In the genomic region with DNA sequence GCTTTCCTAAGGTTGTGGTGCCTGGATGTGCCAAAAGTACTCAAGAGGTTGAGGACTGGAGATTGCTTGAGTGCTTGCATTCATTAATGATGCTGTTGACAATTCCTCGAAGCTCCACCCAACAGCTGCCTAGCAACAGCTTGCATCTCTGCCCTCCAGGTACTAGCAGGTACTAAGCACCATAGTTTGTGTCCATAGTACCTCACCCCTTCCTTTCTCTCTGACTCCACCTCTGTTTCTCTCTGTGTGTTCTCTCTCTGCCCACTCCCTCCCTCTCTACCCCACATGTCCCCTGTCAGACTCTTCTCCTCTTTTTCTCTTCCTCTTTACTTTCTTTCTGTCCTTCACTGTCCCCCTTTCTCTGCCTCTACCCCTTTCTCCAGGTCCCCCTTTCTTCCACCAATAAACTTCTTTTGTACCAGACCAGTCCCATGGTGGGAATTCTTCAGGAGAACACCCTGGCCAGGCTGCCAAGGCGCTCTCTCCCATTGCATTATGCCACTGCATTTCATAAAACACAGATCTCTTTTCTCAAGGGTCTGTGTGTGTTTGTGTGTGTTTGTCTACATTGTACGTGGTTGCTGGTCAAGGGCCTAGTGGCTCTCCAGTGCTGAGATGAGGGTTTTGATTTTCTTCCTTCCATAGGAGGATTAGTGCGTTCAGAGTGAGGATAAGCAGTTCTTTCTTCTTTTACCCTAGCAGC, we compare ENCODE assay signal across 12 mouse cellular contexts. TPM values are rescaled to one million over a fixed set of nuclear protein-coding genes. Genes with fewer than 3 reads are reported as not detected.
DNase-seq lines count a peak whose midpoint lies in the region; ATAC-seq and TF ChIP-seq lines count a peak whose summit lies in the region.
"Had no signal": no experiment of that assay in that cellular context is flagged by ENCODE, and none has a peak within 500 bp of the region (broad histone marks: within the 10 kb centered on the region; RNA-seq: fewer than 3 reads in every experiment).

No protein-coding gene starts in this region.

- no peak for TF ChIP-seq CTCF in cortical plate, adult 2 months (IDR thresholded peaks at IDR 0.05; ENCODE audit: extremely low read depth, insufficient read depth, low read length)
- TF ChIP-seq CTCF in hindbrain, postnatal 0 days (IDR thresholded peaks at IDR 0.05; ENCODE audit: low read depth) = no peak

- ATAC-seq in intestine, embryonic 15.5 days = 0 out of 2 replicates have a peak, but pooled peaks have one; percentile 15
- no peak for ATAC-seq in intestine, embryonic 16.5 days
- ATAC-seq in hindbrain, postnatal 0 days = peak; percentile 38; the same call in 1 of the 2 replicates
- ATAC-seq in neural tube, embryonic 15.5 days (ENCODE audit: low FRiP score) = 0 out of 2 replicates have a peak, but pooled peaks have one; percentile 32
- ATAC-seq: liver, embryonic 12.5 days had no signal

- H3K27me3 ChIP-seq in intestine, embryonic 15.5 days (replicated peaks) = no peaks in the 10 kb centered on the region
- H3K27me3 ChIP-seq in intestine, embryonic 16.5 days (replicated peaks; ENCODE audit: control insufficient read depth, insufficient read depth, low read length) = no peaks in the 10 kb centered on the region
- no peaks in the 10 kb centered on the region for H3K27me3 ChIP-seq in hindbrain, postnatal 0 days (ENCODE audit: insufficient read depth, low read length)
- H3K27me3 ChIP-seq in neural tube, embryonic 15.5 days (replicated peaks) = no peaks in the 10 kb centered on the region
- H3K27me3 ChIP-seq: heart, embryonic 12.5 days; kidney, embryonic 15.5 days; liver, embryonic 12.5 days had no signal

- H3K4me3 ChIP-seq in intestine, embryonic 15.5 days (replicated peaks) = no peak overlapping the region
- no peak overlapping the region for H3K4me3 ChIP-seq in intestine, embryonic 16.5 days (ENCODE audit: low read length)
- no peak overlapping the region for H3K4me3 ChIP-seq in cortical plate, adult 2 months (ENCODE audit: insufficient read depth, low read length)
- no peak overlapping the region for H3K4me3 ChIP-seq in hindbrain, postnatal 0 days (ENCODE audit: low read length)
- no peak overlapping the region for H3K4me3 ChIP-seq in neural tube, embryonic 15.5 days (replicated peaks)
- H3K4me3 ChIP-seq: heart, embryonic 12.5 days; kidney, embryonic 15.5 days; liver, embryonic 12.5 days had no signal

- no peaks in the 10 kb centered on the region for H3K4me1 ChIP-seq in intestine, embryonic 15.5 days (replicated peaks)
- H3K4me1 ChIP-seq in intestine, embryonic 16.5 days (ENCODE audit: control insufficient read depth, insufficient read depth, low read length) = no peaks in the 10 kb centered on the region
- peaks cover 4% of the 10 kb centered on the region; the same call in 1 of the 2 replicates for H3K4me1 ChIP-seq in cortical plate, adult 2 months (ENCODE audit: control insufficient read depth, insufficient read depth, low read length)
- H3K4me1 ChIP-seq in hindbrain, postnatal 0 days (ENCODE audit: insufficient read depth, low read length) = peaks cover 13% of the 10 kb centered on the region
- H3K4me1 ChIP-seq in neural tube, embryonic 15.5 days = peaks cover 10% of the 10 kb centered on the region; the same call in 1 of the 2 replicates
- H3K4me1 ChIP-seq: heart, embryonic 12.5 days; kidney, embryonic 15.5 days; liver, embryonic 12.5 days had no signal

- no peaks in the 10 kb centered on the region for H3K36me3 ChIP-seq in intestine, embryonic 15.5 days
- H3K36me3 ChIP-seq in intestine, embryonic 16.5 days (ENCODE audit: control insufficient read depth, insufficient read depth, low read length) = no peaks in the 10 kb centered on the region
- no peaks in the 10 kb centered on the region for H3K36me3 ChIP-seq in hindbrain, postnatal 0 days (ENCODE audit: insufficient read depth, low read length)
- no peaks in the 10 kb centered on the region for H3K36me3 ChIP-seq in neural tube, embryonic 15.5 days
- H3K36me3 ChIP-seq: heart, embryonic 12.5 days; kidney, embryonic 15.5 days; liver, embryonic 12.5 days had no signal

- H3K4me2 ChIP-seq in intestine, embryonic 15.5 days (replicated peaks) = no peak overlapping the region
- no peak overlapping the region for H3K4me2 ChIP-seq in intestine, embryonic 16.5 days (ENCODE audit: low read depth, low read length)
- no peak overlapping the region for H3K4me2 ChIP-seq in hindbrain, postnatal 0 days (ENCODE audit: low read depth, low read length)
- H3K4me2 ChIP-seq in neural tube, embryonic 15.5 days = no peak overlapping the region
- H3K4me2 ChIP-seq: heart, embryonic 12.5 days; kidney, embryonic 15.5 days; liver, embryonic 12.5 days had no signal

- 54% methylated on average over 4 of the region's 4 CpGs for WGBS in intestine, embryonic 15.5 days
- 65% methylated on average over 4 of the region's 4 CpGs for WGBS in intestine, embryonic 16.5 days
- WGBS in hindbrain, postnatal 0 days = 64% methylated on average over 4 of the region's 4 CpGs
- 65% methylated on average over 4 of the region's 4 CpGs for WGBS in neural tube, embryonic 15.5 days

- no peak overlapping the region for H3K9ac ChIP-seq in intestine, embryonic 15.5 days
- no peak overlapping the region for H3K9ac ChIP-seq in intestine, embryonic 16.5 days (ENCODE audit: low read depth, low read length)
- H3K9ac ChIP-seq in hindbrain, postnatal 0 days (replicated peaks; ENCODE audit: low read length) = no peak overlapping the region
- no peak overlapping the region for H3K9ac ChIP-seq in neural tube, embryonic 15.5 days (replicated peaks)
- H3K9ac ChIP-seq: heart, embryonic 12.5 days; kidney, embryonic 15.5 days; liver, embryonic 12.5 days had no signal

- no peak for TF ChIP-seq POLR2A in cortical plate, adult 2 months (IDR thresholded peaks at IDR 0.05; ENCODE audit: extremely low read depth, insufficient read depth, low read length)

- no peaks in the 10 kb centered on the region for H3K9me3 ChIP-seq in intestine, embryonic 15.5 days
- no peaks in the 10 kb centered on the region for H3K9me3 ChIP-seq in intestine, embryonic 16.5 days (ENCODE audit: control insufficient read depth, low read length)
- H3K9me3 ChIP-seq in hindbrain, postnatal 0 days (ENCODE audit: low read length) = no peaks in the 10 kb centered on the region
- no peaks in the 10 kb centered on the region for H3K9me3 ChIP-seq in neural tube, embryonic 15.5 days (replicated peaks)
- H3K9me3 ChIP-seq: heart, embryonic 12.5 days; kidney, embryonic 15.5 days; liver, embryonic 12.5 days had no signal

- no peak for DNase-seq in hindbrain, postnatal 0 days (ENCODE audit: low spot score)
- DNase-seq in right cerebral cortex, postnatal 4 days = no peak
- no peak for DNase-seq in layer of hippocampus, postnatal 25 days (ENCODE audit: extremely low spot score in 1 of 2, low spot score in 1 of 2)
- DNase-seq: gastrocnemius, postnatal 36 days; lung, postnatal 10 days had no signal

- no peak overlapping the region for H3K27ac ChIP-seq in intestine, embryonic 15.5 days
- no peak overlapping the region for H3K27ac ChIP-seq in intestine, embryonic 16.5 days (ENCODE audit: low read length)
- H3K27ac ChIP-seq in cortical plate, adult 2 months (ENCODE audit: insufficient read depth, low read length) = peak overlapping the region; percentile 73; the same call in 1 of the 2 replicates
- H3K27ac ChIP-seq in hindbrain, postnatal 0 days = peak overlapping the region; percentile 80
- peak overlapping the region; percentile 37; the same call in 1 of the 2 replicates for H3K27ac ChIP-seq in neural tube, embryonic 15.5 days (replicated peaks)
- H3K27ac ChIP-seq: kidney, embryonic 15.5 days; liver, embryonic 12.5 days had no signal

RNA-seq across cellular contexts. Expression of gene Fmn2, which starts 21.3 kb away (rescaled TPM):
- 0.89 and 1.2 TPM in 2 replicates for polyA plus RNA-seq in intestine, embryonic 15.5 days (2015; fragmentation: Nextera tagmentation; extraction: Ambion mirVana)
- polyA plus RNA-seq in intestine, embryonic 16.5 days (2015; fragmentation: Nextera tagmentation; extraction: Ambion mirVana) = 0.62 and 0.73 TPM in 2 replicates
- 30.3 and 30.6 TPM in 2 replicates for polyA plus RNA-seq in cortical plate, adult 2 months (2012; rRNA removed)
- total RNA-seq in hindbrain, postnatal 0 days (2014; rRNA removed) = 18.8 and 20.8 TPM in 2 replicates
- 6.8 and 7.8 TPM in 2 replicates for polyA plus RNA-seq in hindbrain, postnatal 0 days (2015; fragmentation: Nextera tagmentation; extraction: Ambion mirVana)
- polyA plus RNA-seq in neural tube, embryonic 15.5 days (2015; fragmentation: Nextera tagmentation; extraction: Ambion mirVana) = 8.3 and 8.5 TPM in 2 replicates
- 10 to 100 TPM; 60.4 to 65.6 TPM for total RNA-seq in layer of hippocampus, postnatal 25 days (2021)

Comparison
In these comparisons a context has a peak if more than half of its experiments do, and no peak if none do; other contexts are left out.
1. H3K27ac ChIP-seq: peak in cortical plate, adult 2 months (single experiment), hindbrain, postnatal 0 days (single experiment) and neural tube, embryonic 15.5 days (single experiment); none in intestine, embryonic 15.5 days (single experiment) and intestine, embryonic 16.5 days (single experiment).